Comparison of ENCODE assay signal across 12 mouse cellular contexts in genomic region chr2:118512418-118513377, GRCm38 (mm10). TPM values are rescaled to one million over a fixed set of nuclear protein-coding genes. Genes with fewer than 3 reads are reported as not detected.
A peak's percentile ranks its signal among the peaks of the same experiment; 100 is the strongest.
DNase-seq lines count a peak whose midpoint lies in the region; ATAC-seq lines count a peak whose summit lies in the region.
"Had no signal": no experiment of that assay in that cellular context is flagged by ENCODE, and none has a peak within 500 bp of the region (broad histone marks: within the 10 kb centered on the region; RNA-seq: fewer than 3 reads in every experiment).

No protein-coding gene starts in this region.

- H3K4me3 ChIP-seq in forebrain, embryonic 10.5 days: no peak overlapping the region
- no peak overlapping the region for H3K4me3 ChIP-seq in forebrain, embryonic 11.5 days (ENCODE audit: low read depth, low read length)
- no peak overlapping the region for H3K4me3 ChIP-seq in kidney, embryonic 15.5 days (replicated peaks)
- H3K4me3 ChIP-seq in limb, embryonic 12.5 days (replicated peaks): no peak overlapping the region

- peak overlapping the region; percentile 52; the same call in 1 of the 2 replicates for H3K27ac ChIP-seq in forebrain, embryonic 10.5 days
- no peak overlapping the region for H3K27ac ChIP-seq in forebrain, embryonic 11.5 days (ENCODE audit: low read depth, low read length)
- peak overlapping the region; percentile 89 for H3K27ac ChIP-seq in kidney, embryonic 15.5 days
- peak overlapping the region; percentile 32; the same call in 1 of the 2 replicates for H3K27ac ChIP-seq in limb, embryonic 12.5 days

- H3K4me2 ChIP-seq in forebrain, embryonic 11.5 days (ENCODE audit: low read depth, low read length, severe bottlenecking): no peak overlapping the region
- H3K4me2 ChIP-seq in kidney, embryonic 15.5 days: no peak overlapping the region
- no peak overlapping the region for H3K4me2 ChIP-seq in limb, embryonic 12.5 days

- 84% methylated on average over 16 of the region's 16 CpGs for WGBS in forebrain, embryonic 10.5 days
- WGBS in forebrain, embryonic 11.5 days: 84% methylated on average over 16 of the region's 16 CpGs
- WGBS in kidney, embryonic 15.5 days: 66% methylated on average over 16 of the region's 16 CpGs
- WGBS in limb, embryonic 12.5 days: 76% methylated on average over 16 of the region's 16 CpGs

- DNase-seq in forebrain, embryonic 10.5 days (ENCODE audit: extremely low spot score, low spot score): no peak
- no peak for DNase-seq in forebrain, embryonic 11.5 days (ENCODE audit: low spot score)
- no peak for DNase-seq in kidney, adult 8-10 months
- DNase-seq in NIH3T3 (ENCODE audit: low read depth): peak; percentile 26
- DNase-seq in embryo, embryonic 9.5 days (ENCODE audit: extremely low spot score): no peak
- no peak for DNase-seq in gastrocnemius, adult 8-10 months (ENCODE audit: low spot score in 2 of 2)
- DNase-seq: adrenal gland, adult 8-10 months; cerebellum, adult 2 months; spleen, adult 18-20 months; thymus, postnatal 25 days had no signal

- H3K9ac ChIP-seq in forebrain, embryonic 11.5 days (ENCODE audit: low read length): no peak overlapping the region
- H3K9ac ChIP-seq in kidney, embryonic 15.5 days: no peak overlapping the region
- no peak overlapping the region for H3K9ac ChIP-seq in limb, embryonic 12.5 days (replicated peaks)

- peaks cover 39% of the 10 kb centered on the region for H3K4me1 ChIP-seq in forebrain, embryonic 10.5 days
- H3K4me1 ChIP-seq in forebrain, embryonic 11.5 days (replicated peaks; ENCODE audit: control insufficient read depth, insufficient read depth, low read length): peaks cover 9% of the 10 kb centered on the region; the same call in 1 of the 2 replicates
- H3K4me1 ChIP-seq in kidney, embryonic 15.5 days: peaks cover 47% of the 10 kb centered on the region
- peaks cover 32% of the 10 kb centered on the region for H3K4me1 ChIP-seq in limb, embryonic 12.5 days (replicated peaks)

- H3K36me3 ChIP-seq in forebrain, embryonic 10.5 days (replicated peaks): no peaks in the 10 kb centered on the region
- no peaks in the 10 kb centered on the region for H3K36me3 ChIP-seq in forebrain, embryonic 11.5 days (ENCODE audit: control insufficient read depth, insufficient read depth, low read length)
- H3K36me3 ChIP-seq in kidney, embryonic 15.5 days: no peaks in the 10 kb centered on the region
- H3K36me3 ChIP-seq in limb, embryonic 12.5 days: no peaks in the 10 kb centered on the region

- H3K27me3 ChIP-seq in forebrain, embryonic 10.5 days (ENCODE audit: poor library complexity, severe bottlenecking): peaks cover 20% of the 10 kb centered on the region
- H3K27me3 ChIP-seq in forebrain, embryonic 11.5 days (ENCODE audit: control insufficient read depth, insufficient read depth, low read length): no peaks in the 10 kb centered on the region
- no peaks in the 10 kb centered on the region for H3K27me3 ChIP-seq in kidney, embryonic 15.5 days
- peaks cover 14% of the 10 kb centered on the region; the same call in 1 of the 2 replicates for H3K27me3 ChIP-seq in limb, embryonic 12.5 days

- no peak for ATAC-seq in forebrain, embryonic 11.5 days (replicated peaks; ENCODE audit: low FRiP score)
- no peak for ATAC-seq in kidney, embryonic 15.5 days (replicated peaks; ENCODE audit: low FRiP score)
- no peak for ATAC-seq in limb, embryonic 12.5 days (ENCODE audit: insufficient number of reproducible peaks, insufficient read depth, low FRiP score, low TSS enrichment, low read depth)

- H3K9me3 ChIP-seq in forebrain, embryonic 10.5 days: no peaks in the 10 kb centered on the region
- H3K9me3 ChIP-seq in forebrain, embryonic 11.5 days (ENCODE audit: control insufficient read depth, low read length): no peaks in the 10 kb centered on the region
- no peaks in the 10 kb centered on the region for H3K9me3 ChIP-seq in kidney, embryonic 15.5 days (replicated peaks)
- no peaks in the 10 kb centered on the region for H3K9me3 ChIP-seq in limb, embryonic 12.5 days

RNA-seq across cellular contexts. Expression of gene Srp14, which starts 33.2 kb away (rescaled TPM):
- 238 and 240 TPM in 2 replicates for polyA plus RNA-seq in forebrain, embryonic 10.5 days (2016; fragmentation: Nextera tagmentation; extraction: Ambion mirVana)
- polyA plus RNA-seq in forebrain, embryonic 11.5 days (2014; fragmentation: Nextera tagmentation; extraction: Ambion mirVana): 239 and 257 TPM in 2 replicates
- polyA plus RNA-seq in kidney, embryonic 15.5 days (2015; fragmentation: Nextera tagmentation; extraction: Ambion mirVana): 224 and 241 TPM in 2 replicates
- 223 and 232 TPM in 2 replicates for polyA plus RNA-seq in limb, embryonic 12.5 days (2016; fragmentation: Nextera tagmentation; extraction: Ambion mirVana)
- total RNA-seq in gastrocnemius, adult 8-10 months (2022): 100 to 1,000 TPM; 139 to 157 (median 152) TPM

RNA-seq across cellular contexts. Expression of gene Bmf, which starts 36.8 kb away (rescaled TPM):
- polyA plus RNA-seq in forebrain, embryonic 10.5 days (2016; fragmentation: Nextera tagmentation; extraction: Ambion mirVana): 3.8 and 4.5 TPM in 2 replicates
- 2.4 and 6.0 TPM in 2 replicates for polyA plus RNA-seq in forebrain, embryonic 11.5 days (2014; fragmentation: Nextera tagmentation; extraction: Ambion mirVana)
- 7.6 and 8.2 TPM in 2 replicates for polyA plus RNA-seq in kidney, embryonic 15.5 days (2015; fragmentation: Nextera tagmentation; extraction: Ambion mirVana)
- 4.8 and 7.1 TPM in 2 replicates for polyA plus RNA-seq in limb, embryonic 12.5 days (2016; fragmentation: Nextera tagmentation; extraction: Ambion mirVana)
- total RNA-seq in gastrocnemius, adult 8-10 months (2022): 1 to 10 TPM; 1.6 to 4.7 (median 1.9) TPM
